Mouse (Mus musculus): ENCODE data around the gene Snta1. TPM values are rescaled to one million over a fixed set of nuclear protein-coding genes. Genes with fewer than 3 reads are reported as not detected.

Gene Snta1
- polyA plus RNA-seq, 1 experiment from 2014 or later: 23.7 TPM

DNA sequence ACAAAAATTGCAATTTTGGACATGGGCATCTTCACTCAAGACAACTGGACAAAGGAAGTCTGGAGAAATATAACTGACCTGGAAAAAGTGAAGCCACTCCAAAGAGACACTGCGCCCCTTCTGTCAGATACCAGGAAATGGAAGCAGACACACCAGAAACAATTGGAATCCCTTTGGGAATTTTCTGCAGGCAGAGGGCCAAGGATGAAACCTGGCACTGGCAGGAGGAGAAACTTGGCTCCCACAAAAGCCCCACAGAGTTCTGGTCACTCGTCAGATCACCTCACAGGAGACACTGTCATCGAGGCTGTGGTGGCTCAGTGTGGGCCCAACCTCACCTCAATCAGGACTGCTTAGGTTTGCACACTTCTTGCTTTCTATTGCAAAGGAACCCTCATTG, 13.3 kb downstream of the Snta1 start:
- Histone ChIP-seq H3K36me3 (ENCODE audit: control insufficient read depth, insufficient read depth, low read length) (peaks cover 28% of the 10 kb centered on the region), H3K4me2 (ENCODE audit: low read length) (no peak overlapping the region), H3K4me3 (ENCODE audit: control insufficient read depth in 1 of 2, insufficient read depth in 1 of 2, low read depth in 1 of 2, low read length in 2 of 2) (no peak overlapping the region), H3K27me3 (ENCODE audit: control insufficient read depth, insufficient read depth, low read length) (no peaks in the 10 kb centered on the region), H3K4me1 (ENCODE audit: control insufficient read depth in 2 of 2, insufficient read depth in 2 of 2, low read length in 2 of 2) (peaks cover 17 to 30% of the 10 kb centered on the region in 2 experiments), H3K9me3 (ENCODE audit: control insufficient read depth, low read length) (no peaks in the 10 kb centered on the region), H3K9ac (ENCODE audit: low read length) (no peak overlapping the region), H3K27ac (replicated peaks in 1 of 2; ENCODE audit: control insufficient read depth in 1 of 2, insufficient read depth in 1 of 2, low read depth in 2 of 2, low read length in 2 of 2) (no peak overlapping the region)
- ATAC-seq (ENCODE audit: insufficient number of reproducible peaks, insufficient read depth, low FRiP score, low read depth): no peak
- 66% methylated on average over 3 of the region's 3 CpGs for WGBS

DNA sequence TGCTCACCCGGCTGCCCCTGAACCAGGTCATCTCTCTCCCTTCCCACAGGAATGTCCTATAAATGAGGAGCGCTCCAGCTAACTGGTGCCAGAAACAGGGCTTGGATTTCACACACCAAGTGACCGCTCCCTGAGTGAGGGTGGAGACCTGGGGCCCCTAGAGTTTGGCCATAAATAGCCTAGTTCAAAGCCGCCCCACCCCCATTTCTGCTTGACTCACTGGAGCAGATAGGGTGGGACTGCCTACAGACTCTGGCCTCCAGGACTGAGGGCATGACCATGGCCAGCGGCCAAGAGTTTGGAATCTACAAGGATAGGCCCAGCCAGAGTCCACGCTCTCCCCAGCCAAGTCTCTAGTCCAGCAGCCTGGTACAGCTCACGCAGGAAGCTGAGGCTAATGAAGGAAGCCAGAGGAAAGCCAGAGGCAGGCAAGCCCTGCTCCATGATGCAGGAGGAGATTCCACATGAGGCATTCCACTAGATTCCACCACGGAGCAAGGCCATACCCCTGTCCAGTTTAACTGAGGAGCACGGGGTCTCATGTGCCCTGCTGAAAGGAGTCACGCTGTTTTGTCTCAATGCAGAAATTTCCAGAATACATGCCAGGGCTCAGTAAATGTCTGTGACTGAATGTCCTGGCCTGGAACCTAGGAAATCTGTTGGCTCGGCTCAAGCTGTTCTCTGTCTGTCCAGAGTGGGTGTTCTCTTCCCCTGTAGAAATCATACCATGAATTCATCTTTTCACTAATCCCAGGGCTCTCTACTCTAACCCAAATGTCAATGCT, 17.5 kb downstream of the Snta1 start:
- 14% methylated on average over 11 of the region's 11 CpGs for WGBS
- H3K9ac ChIP-seq (ENCODE audit: low read length): peak overlapping the region; percentile 52

GRCm38 (mm10) chr2:154379103-154379502, 28.8 kb downstream of the Snta1 start:
- Histone ChIP-seq H3K9ac (ENCODE audit: low read length) (no peak overlapping the region), H3K4me3 (ENCODE audit: control insufficient read depth in 1 of 2, insufficient read depth in 1 of 2, low read depth in 1 of 2, low read length in 2 of 2) (no peak overlapping the region), H3K4me1 (ENCODE audit: control insufficient read depth in 2 of 2, insufficient read depth in 2 of 2, low read length in 2 of 2) (peaks cover 7 to 9% of the 10 kb centered on the region in 2 experiments), H3K9me3 (ENCODE audit: control insufficient read depth, low read length) (no peaks in the 10 kb centered on the region), H3K27ac (replicated peaks in 1 of 2; ENCODE audit: control insufficient read depth in 1 of 2, insufficient read depth in 1 of 2, low read depth in 2 of 2, low read length in 2 of 2) (no peak overlapping the region), H3K27me3 (ENCODE audit: control insufficient read depth, insufficient read depth, low read length) (no peaks in the 10 kb centered on the region), H3K4me2 (ENCODE audit: low read length) (no peak overlapping the region), H3K36me3 (ENCODE audit: control insufficient read depth, insufficient read depth, low read length) (peaks cover 60% of the 10 kb centered on the region)
- ATAC-seq (ENCODE audit: insufficient number of reproducible peaks, insufficient read depth, low FRiP score, low read depth): no peak
- 87% methylated on average over 7 of the region's 7 CpGs for WGBS

More for the DNA sequence above, 17.5 kb downstream of the Snta1 start:
- Histone ChIP-seq H3K4me3 (ENCODE audit: control insufficient read depth in 1 of 2, insufficient read depth in 1 of 2, low read depth in 1 of 2, low read length in 2 of 2) (no peak overlapping the region), H3K9me3 (ENCODE audit: control insufficient read depth, low read length) (no peaks in the 10 kb centered on the region), H3K4me1 (ENCODE audit: control insufficient read depth in 2 of 2, insufficient read depth in 2 of 2, low read length in 2 of 2) (peaks cover 20 to 27% of the 10 kb centered on the region in 2 experiments), H3K27me3 (ENCODE audit: control insufficient read depth, insufficient read depth, low read length) (no peaks in the 10 kb centered on the region), H3K36me3 (ENCODE audit: control insufficient read depth, insufficient read depth, low read length) (peaks cover 13% of the 10 kb centered on the region), H3K4me2 (ENCODE audit: low read length) (peak overlapping the region; percentile 54), H3K27ac (replicated peaks in 1 of 2; ENCODE audit: control insufficient read depth in 1 of 2, insufficient read depth in 1 of 2, low read depth in 2 of 2, low read length in 2 of 2) (peak overlapping the region; percentile 98 to 99)
- peak; percentile 95 for ATAC-seq (ENCODE audit: insufficient number of reproducible peaks, insufficient read depth, low FRiP score, low read depth)

DNA sequence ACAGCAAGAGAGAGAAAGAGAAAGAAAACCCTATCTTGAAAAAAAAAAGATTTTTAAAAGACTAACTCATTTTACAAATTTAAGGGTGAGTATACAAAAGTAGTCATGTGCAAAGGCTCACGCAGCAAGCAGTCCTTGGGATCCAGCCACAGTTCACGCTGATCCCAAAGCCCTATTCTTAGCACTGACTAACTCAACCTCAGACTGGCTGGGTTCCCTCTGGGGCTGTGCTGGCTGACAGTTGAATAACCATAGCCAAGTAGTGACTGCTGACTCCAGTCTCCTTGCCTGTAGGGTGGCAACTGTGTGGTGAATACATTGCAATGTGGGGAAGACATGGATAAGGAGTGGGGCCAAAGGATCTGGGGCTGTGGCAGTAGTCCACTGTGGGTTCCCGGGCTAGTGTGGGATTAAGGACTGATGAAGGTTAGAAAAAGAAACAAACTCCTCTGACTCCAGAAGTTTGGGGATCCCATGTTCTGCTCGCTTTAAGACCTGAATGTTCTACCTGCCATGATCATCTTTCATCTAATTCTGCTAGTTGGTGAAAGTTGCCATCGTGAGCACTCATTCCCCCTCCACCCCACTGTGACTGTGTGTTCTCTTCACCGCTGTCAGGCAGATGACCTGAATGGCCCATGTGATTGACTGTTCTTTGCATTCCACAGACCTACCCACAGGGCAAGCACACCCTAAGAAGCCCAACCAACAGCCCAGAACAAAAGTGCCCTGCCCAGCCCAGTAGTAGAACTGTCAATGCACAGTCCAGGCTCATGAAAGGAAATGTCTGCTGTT, 32.9 kb downstream of the Snta1 start:
- 67% methylated on average over 6 of the region's 6 CpGs for WGBS
- Histone ChIP-seq H3K9ac (ENCODE audit: low read length) (peak overlapping the region; percentile 25; the same call in 1 of the 2 replicates), H3K9me3 (ENCODE audit: control insufficient read depth, low read length) (no peaks in the 10 kb centered on the region), H3K27ac (replicated peaks in 1 of 2; ENCODE audit: control insufficient read depth in 1 of 2, insufficient read depth in 1 of 2, low read depth in 2 of 2, low read length in 2 of 2) (peak overlapping the region; percentile 74), H3K4me1 (ENCODE audit: control insufficient read depth in 2 of 2, insufficient read depth in 2 of 2, low read length in 2 of 2) (peaks cover 7 to 18% of the 10 kb centered on the region in 2 experiments), H3K4me3 (ENCODE audit: control insufficient read depth in 1 of 2, insufficient read depth in 1 of 2, low read depth in 1 of 2, low read length in 2 of 2) (no peak overlapping the region), H3K4me2 (ENCODE audit: low read length) (no peak overlapping the region), H3K36me3 (ENCODE audit: control insufficient read depth, insufficient read depth, low read length) (peaks cover 53% of the 10 kb centered on the region), H3K27me3 (ENCODE audit: control insufficient read depth, insufficient read depth, low read length) (no peaks in the 10 kb centered on the region)
- 0 out of 2 replicates have a peak, but pooled peaks have one; percentile 11 for ATAC-seq (ENCODE audit: insufficient number of reproducible peaks, insufficient read depth, low FRiP score, low read depth)

DNA sequence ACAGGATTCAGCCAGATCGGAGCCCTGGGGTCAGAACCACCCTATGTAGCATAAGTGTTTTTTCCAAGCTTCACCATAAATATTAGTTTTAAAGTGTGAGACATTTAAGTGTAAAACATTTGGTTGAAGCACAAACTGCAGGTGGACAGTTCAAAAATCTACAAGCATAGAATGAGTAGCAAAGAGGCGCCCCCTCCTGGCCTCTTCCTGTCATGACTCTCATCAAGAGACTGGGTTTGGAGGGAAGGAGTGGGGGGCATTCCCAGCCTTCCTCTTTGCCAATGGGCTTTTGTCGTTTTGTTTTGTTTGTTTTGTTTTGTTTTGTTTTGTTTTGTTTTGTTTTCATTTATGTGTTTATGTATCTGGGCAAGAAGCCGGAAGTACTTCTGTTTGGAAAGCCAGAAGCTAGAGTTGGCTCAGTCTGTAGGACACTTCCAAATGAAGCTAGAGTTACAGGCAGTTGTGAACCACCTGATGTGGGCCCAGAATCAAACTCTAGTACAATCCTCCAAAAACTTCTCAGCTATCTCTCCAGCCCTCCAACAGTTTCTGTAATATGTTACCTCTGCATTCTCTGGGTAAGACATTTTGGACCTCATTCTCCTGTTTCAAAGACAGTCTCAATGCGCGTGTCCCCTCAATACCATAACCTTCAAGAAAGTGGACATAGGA, 33.8 kb downstream of the Snta1 start:
- peaks cover 7 to 18% of the 10 kb centered on the region in 2 experiments for H3K4me1 ChIP-seq (ENCODE audit: control insufficient read depth in 2 of 2, insufficient read depth in 2 of 2, low read length in 2 of 2)
- no peak overlapping the region for H3K9ac ChIP-seq (ENCODE audit: low read length)
- H3K27ac ChIP-seq (replicated peaks in 1 of 2; ENCODE audit: control insufficient read depth in 1 of 2, insufficient read depth in 1 of 2, low read depth in 2 of 2, low read length in 2 of 2): peak overlapping the region; percentile 74; a peak in 3 of 4 replicates
- H3K36me3 ChIP-seq (ENCODE audit: control insufficient read depth, insufficient read depth, low read length): peaks cover 53% of the 10 kb centered on the region
- no peak overlapping the region for H3K4me2 ChIP-seq (ENCODE audit: low read length)
- ATAC-seq (ENCODE audit: insufficient number of reproducible peaks, insufficient read depth, low FRiP score, low read depth): no peak
- 53% methylated on average over 6 of the region's 6 CpGs for WGBS
- no peaks in the 10 kb centered on the region for H3K27me3 ChIP-seq (ENCODE audit: control insufficient read depth, insufficient read depth, low read length)
- H3K4me3 ChIP-seq (ENCODE audit: control insufficient read depth in 1 of 2, insufficient read depth in 1 of 2, low read depth in 1 of 2, low read length in 2 of 2): no peak overlapping the region
- no peaks in the 10 kb centered on the region for H3K9me3 ChIP-seq (ENCODE audit: control insufficient read depth, low read length)

DNA sequence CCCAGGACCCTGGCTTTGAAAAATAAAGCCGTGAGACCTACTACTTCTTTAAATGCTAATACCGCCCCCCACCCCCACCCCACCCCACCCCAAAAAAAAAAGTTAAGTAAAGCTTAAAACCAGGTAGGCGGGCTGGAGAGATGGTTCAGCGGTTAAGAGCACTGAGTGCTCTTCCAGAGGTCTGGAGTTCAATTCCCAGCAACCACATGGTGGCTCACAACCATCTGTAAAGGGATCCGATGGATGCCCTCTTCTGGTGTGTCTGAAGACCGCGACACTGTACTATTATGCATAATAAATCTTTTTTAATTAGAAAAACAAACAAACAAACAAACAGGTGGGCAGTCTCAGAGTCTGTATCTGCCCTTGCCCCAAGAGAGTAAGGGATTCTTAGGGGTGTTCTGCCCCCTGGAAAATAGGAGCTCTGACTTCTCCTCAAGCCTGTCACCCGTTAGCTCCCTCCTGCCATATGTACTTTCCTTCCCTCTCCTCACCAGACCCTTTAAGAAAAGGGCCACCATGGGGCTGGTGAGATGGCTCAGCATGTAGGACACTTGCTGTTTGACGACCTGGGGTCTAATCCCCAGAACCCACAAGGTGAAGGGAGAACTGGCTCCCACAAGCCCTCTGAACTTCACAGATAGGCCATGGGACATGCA, 34.9 kb downstream of the Snta1 start, which contains the start of gene Cdk5rap1:
TSS of gene Cdk5rap1 (minus strand) at position 169 of the 659 bp plus-strand sequence.
- 12% methylated on average over 9 of the region's 9 CpGs for WGBS
- Histone ChIP-seq H3K9ac (ENCODE audit: low read length) (peak within 1 kb of the TSS; percentile 89), H3K4me1 (ENCODE audit: control insufficient read depth in 2 of 2, insufficient read depth in 2 of 2, low read length in 2 of 2) (peaks cover 7 to 18% of the 10 kb centered on the region in 2 experiments), H3K4me3 (ENCODE audit: control insufficient read depth in 1 of 2, insufficient read depth in 1 of 2, low read depth in 1 of 2, low read length in 2 of 2) (peak within 1 kb of the TSS; percentile 54 to 79), H3K36me3 (ENCODE audit: control insufficient read depth, insufficient read depth, low read length) (peaks cover 52% of the 10 kb centered on the region), H3K9me3 (ENCODE audit: control insufficient read depth, low read length) (no peaks in the 10 kb centered on the region), H3K27me3 (ENCODE audit: control insufficient read depth, insufficient read depth, low read length) (no peaks in the 10 kb centered on the region), H3K27ac (replicated peaks in 1 of 2; ENCODE audit: control insufficient read depth in 1 of 2, insufficient read depth in 1 of 2, low read depth in 2 of 2, low read length in 2 of 2) (peak within 1 kb of the TSS; percentile 86 to 87), H3K4me2 (ENCODE audit: low read length) (peak within 1 kb of the TSS; percentile 75)
- no peak for ATAC-seq (ENCODE audit: insufficient number of reproducible peaks, insufficient read depth, low FRiP score, low read depth)

Measured in heart, embryonic 14.5 days (tissue).